31 mouse cellular contexts compared by ENCODE assay signal in the genomic region with DNA sequence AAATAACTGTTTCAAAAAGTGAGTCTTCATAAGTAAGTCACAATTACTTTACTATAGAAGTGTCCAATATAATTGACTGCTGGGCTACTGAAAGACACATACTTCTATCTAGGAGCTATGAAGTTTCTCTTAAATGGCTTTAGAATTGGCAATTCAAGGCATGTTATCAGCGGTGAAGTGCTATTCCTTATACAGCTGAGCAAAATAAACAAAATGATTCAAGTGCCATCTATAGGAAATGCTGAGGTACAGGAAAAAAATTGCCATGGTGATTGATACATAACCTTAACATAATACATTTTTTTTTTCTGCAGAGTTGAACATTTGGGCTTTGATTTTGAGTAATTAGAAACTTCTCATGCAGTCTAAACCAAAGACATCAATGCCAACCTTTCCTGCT. TPM values are rescaled to one million over a fixed set of nuclear protein-coding genes. Genes with fewer than 3 reads are reported as not detected.
DNase-seq lines count a peak whose midpoint lies in the region; ATAC-seq and TF ChIP-seq lines count a peak whose summit lies in the region.
"Had no signal": no experiment of that assay in that cellular context is flagged by ENCODE, and none has a peak within 500 bp of the region (broad histone marks: within the 10 kb centered on the region; RNA-seq: fewer than 3 reads in every experiment).

No protein-coding gene starts in this region.

- H3K4me1 ChIP-seq in hindbrain, embryonic 14.5 days (replicated peaks; ENCODE audit: control insufficient read depth, insufficient read depth, low read length): no peaks in the 10 kb centered on the region
- H3K4me1 ChIP-seq in hindbrain, embryonic 10.5 days (replicated peaks): no peaks in the 10 kb centered on the region
- H3K4me1 ChIP-seq in midbrain, embryonic 15.5 days: no peaks in the 10 kb centered on the region
- no peaks in the 10 kb centered on the region for H3K4me1 ChIP-seq in midbrain, embryonic 13.5 days (replicated peaks)
- H3K4me1 ChIP-seq in MEL (ENCODE audit: control insufficient read depth in 1 of 2, insufficient read depth in 2 of 2, low read length in 2 of 2): no peaks in the 10 kb centered on the region
- no peaks in the 10 kb centered on the region for H3K4me1 ChIP-seq in midbrain, postnatal 0 days (ENCODE audit: insufficient read depth, low read length)
- H3K4me1 ChIP-seq: kidney, embryonic 15.5 days had no signal

- 58% methylated on average over 1 of the region's 1 CpGs for WGBS in hindbrain, embryonic 14.5 days
- WGBS in hindbrain, embryonic 10.5 days: 87% methylated on average over 1 of the region's 1 CpGs
- 46% methylated on average over 1 of the region's 1 CpGs for WGBS in midbrain, embryonic 15.5 days
- 69% methylated on average over 1 of the region's 1 CpGs for WGBS in midbrain, embryonic 13.5 days
- 52% methylated on average over 1 of the region's 1 CpGs for WGBS in midbrain, postnatal 0 days

- TF ChIP-seq CTCF in MEL (IDR thresholded peaks at IDR 0.05 in 2 of 3, conservative IDR thresholded peaks at IDR 0.05 in 1 of 3; ENCODE audit: control insufficient read depth in 1 of 3, insufficient read depth in 1 of 3, low read depth in 2 of 3, low read length in 3 of 3, poor library complexity in 1 of 3, severe bottlenecking in 1 of 3): no peak; a peak in 1 of 6 replicates
- TF ChIP-seq CTCF in midbrain, postnatal 0 days (IDR thresholded peaks at IDR 0.05): peak; percentile 62

- H3K4me3 ChIP-seq in hindbrain, embryonic 14.5 days (replicated peaks; ENCODE audit: low read length): no peak overlapping the region
- no peak overlapping the region for H3K4me3 ChIP-seq in hindbrain, embryonic 10.5 days
- no peak overlapping the region for H3K4me3 ChIP-seq in midbrain, embryonic 15.5 days
- no peak overlapping the region for H3K4me3 ChIP-seq in midbrain, embryonic 13.5 days (replicated peaks)
- H3K4me3 ChIP-seq in MEL (ENCODE audit: control insufficient read depth in 1 of 2, insufficient read depth in 1 of 2, low read depth in 2 of 2, low read length in 2 of 2): no peak overlapping the region
- no peak overlapping the region for H3K4me3 ChIP-seq in midbrain, postnatal 0 days (ENCODE audit: low read depth, low read length)
- H3K4me3 ChIP-seq: heart, embryonic 13.5 days; kidney, embryonic 15.5 days had no signal

- peak; percentile 42 for DNase-seq in hindbrain, embryonic 14.5 days (ENCODE audit: low spot score)
- DNase-seq in hindbrain, embryonic 10.5 days (ENCODE audit: low spot score): no peak
- no peak for DNase-seq in MEL (ENCODE audit: low read depth, low spot score)
- peak; percentile 50 for DNase-seq in midbrain, postnatal 0 days (ENCODE audit: low spot score)
- DNase-seq in adrenal gland, adult 18-20 months (ENCODE audit: low spot score in 2 of 2): no peak
- DNase-seq: adrenal gland, adult 2 months; adrenal gland, postnatal 36 days; cerebellum, adult 8-10 months; cerebellum, postnatal 36 days; gastrocnemius, postnatal 10 days; heart, postnatal 10 days; kidney, adult 11 months; kidney, postnatal 25 days; liver; lung, adult 2 months; lung, postnatal 10 days; right cerebral cortex, adult 18-20 months; right cerebral cortex, postnatal 4 days; thymus, adult 2 months; thymus, postnatal 36 days had no signal

- H3K9me3 ChIP-seq in hindbrain, embryonic 14.5 days (ENCODE audit: control insufficient read depth, low read length): no peaks in the 10 kb centered on the region
- H3K9me3 ChIP-seq in hindbrain, embryonic 10.5 days: no peaks in the 10 kb centered on the region
- no peaks in the 10 kb centered on the region for H3K9me3 ChIP-seq in midbrain, embryonic 15.5 days
- H3K9me3 ChIP-seq in midbrain, embryonic 13.5 days: no peaks in the 10 kb centered on the region
- H3K9me3 ChIP-seq in MEL (replicated peaks; ENCODE audit: insufficient read depth, low read length): no peaks in the 10 kb centered on the region
- no peaks in the 10 kb centered on the region for H3K9me3 ChIP-seq in midbrain, postnatal 0 days (ENCODE audit: low read length)
- H3K9me3 ChIP-seq: G1E; heart, embryonic 13.5 days; kidney, embryonic 15.5 days had no signal

- peak; percentile 21 for TF ChIP-seq RAD21 in MEL (IDR thresholded peaks at IDR 0.05; ENCODE audit: low read depth, low read length)

- H3K27me3 ChIP-seq in hindbrain, embryonic 14.5 days (ENCODE audit: control insufficient read depth, insufficient read depth, low read length): no peaks in the 10 kb centered on the region
- no peaks in the 10 kb centered on the region for H3K27me3 ChIP-seq in hindbrain, embryonic 10.5 days (ENCODE audit: insufficient read depth, poor library complexity, severe bottlenecking)
- H3K27me3 ChIP-seq in midbrain, embryonic 15.5 days (replicated peaks): no peaks in the 10 kb centered on the region
- H3K27me3 ChIP-seq in midbrain, embryonic 13.5 days: no peaks in the 10 kb centered on the region
- H3K27me3 ChIP-seq in MEL (ENCODE audit: control insufficient read depth in 1 of 2, insufficient read depth in 2 of 2, low read length in 2 of 2): no peaks in the 10 kb centered on the region
- no peaks in the 10 kb centered on the region for H3K27me3 ChIP-seq in midbrain, postnatal 0 days (ENCODE audit: insufficient read depth, low read length)
- H3K27me3 ChIP-seq: heart, embryonic 13.5 days; kidney, embryonic 15.5 days; Patski had no signal

- no peak for TF ChIP-seq EP300 in MEL (IDR thresholded peaks at IDR 0.05; ENCODE audit: low read depth in 1 of 2, low read length in 2 of 2)

- H3K27ac ChIP-seq in hindbrain, embryonic 14.5 days: no peak overlapping the region
- no peak overlapping the region for H3K27ac ChIP-seq in hindbrain, embryonic 10.5 days
- no peak overlapping the region for H3K27ac ChIP-seq in midbrain, embryonic 15.5 days
- H3K27ac ChIP-seq in midbrain, embryonic 13.5 days: no peak overlapping the region
- H3K27ac ChIP-seq in MEL (ENCODE audit: control insufficient read depth, low read depth, low read length): no peak overlapping the region
- H3K27ac ChIP-seq in midbrain, postnatal 0 days (ENCODE audit: low read depth, low read length): no peak overlapping the region
- H3K27ac ChIP-seq: heart, embryonic 13.5 days; kidney, embryonic 15.5 days; liver, embryonic 14.5 days; macrophage had no signal

- no peak for TF ChIP-seq POLR2A in MEL (IDR thresholded peaks at IDR 0.05; ENCODE audit: control insufficient read depth in 1 of 2, insufficient read depth in 1 of 2, low read depth in 1 of 2, low read length in 2 of 2, poor library complexity in 1 of 2)

- H3K9ac ChIP-seq in hindbrain, embryonic 14.5 days: no peak overlapping the region
- H3K9ac ChIP-seq in midbrain, embryonic 15.5 days: no peak overlapping the region
- H3K9ac ChIP-seq in midbrain, embryonic 13.5 days (replicated peaks): no peak overlapping the region
- no peak overlapping the region for H3K9ac ChIP-seq in MEL (ENCODE audit: control insufficient read depth, low read depth, low read length, poor library complexity, severe bottlenecking)
- no peak overlapping the region for H3K9ac ChIP-seq in midbrain, postnatal 0 days (replicated peaks; ENCODE audit: low read length, poor library complexity, severe bottlenecking)
- H3K9ac ChIP-seq: heart, embryonic 13.5 days; kidney, embryonic 15.5 days; liver, embryonic 14.5 days had no signal

- ATAC-seq in hindbrain, embryonic 14.5 days (ENCODE audit: low FRiP score): no peak
- ATAC-seq in midbrain, embryonic 15.5 days (replicated peaks): peak; percentile 58; the same call in 1 of the 2 replicates
- ATAC-seq in midbrain, embryonic 13.5 days: no peak
- ATAC-seq in midbrain, postnatal 0 days (ENCODE audit: low FRiP score): no peak
- no peak for ATAC-seq in megakaryocyte progenitor cell, adult 5-6 weeks (replicated peaks; ENCODE audit: poor library complexity)
- ATAC-seq: forebrain, embryonic 16.5 days; Patski had no signal

- no peak overlapping the region for H3K4me2 ChIP-seq in hindbrain, embryonic 14.5 days (replicated peaks)
- no peak overlapping the region for H3K4me2 ChIP-seq in midbrain, embryonic 15.5 days
- no peak overlapping the region for H3K4me2 ChIP-seq in midbrain, embryonic 13.5 days (replicated peaks)
- no peak overlapping the region for H3K4me2 ChIP-seq in midbrain, postnatal 0 days (ENCODE audit: low read depth, low read length, poor library complexity, severe bottlenecking)
- H3K4me2 ChIP-seq: heart, embryonic 13.5 days; kidney, embryonic 15.5 days had no signal

- H3K36me3 ChIP-seq in hindbrain, embryonic 14.5 days (replicated peaks; ENCODE audit: control insufficient read depth, insufficient read depth): no peaks in the 10 kb centered on the region
- no peaks in the 10 kb centered on the region for H3K36me3 ChIP-seq in hindbrain, embryonic 10.5 days
- H3K36me3 ChIP-seq in midbrain, embryonic 15.5 days (replicated peaks): no peaks in the 10 kb centered on the region
- no peaks in the 10 kb centered on the region for H3K36me3 ChIP-seq in midbrain, embryonic 13.5 days
- no peaks in the 10 kb centered on the region for H3K36me3 ChIP-seq in MEL (ENCODE audit: control insufficient read depth in 1 of 2, insufficient read depth in 2 of 2, low read length in 2 of 2)
- H3K36me3 ChIP-seq in midbrain, postnatal 0 days (ENCODE audit: insufficient read depth, low read length): no peaks in the 10 kb centered on the region
- H3K36me3 ChIP-seq: G1E; heart, embryonic 13.5 days; kidney, embryonic 15.5 days had no signal

- no peaks in the 10 kb centered on the region for H3K79me2 ChIP-seq in MEL (ENCODE audit: control insufficient read depth, insufficient read depth, low read length, poor library complexity)

TF ChIP-seq in MEL, 35 proteins besides CTCF, POLR2A, EP300 and RAD21 (continues in another document):
- TF ChIP-seq MEF2A (IDR thresholded peaks at IDR 0.05; ENCODE audit: extremely low read depth, insufficient replicate concordance, low read depth, low read length, poor library complexity, severe bottlenecking) (no peak), MAX (IDR thresholded peaks at IDR 0.05; ENCODE audit: low read length) (no peak), ZKSCAN1 (IDR thresholded peaks at IDR 0.05; ENCODE audit: low read depth, low read length) (no peak), TBP (IDR thresholded peaks at IDR 0.05; ENCODE audit: low read depth, low read length) (no peak), CHD1 (IDR thresholded peaks at IDR 0.05; ENCODE audit: low read depth, low read length) (no peak)

RNA-seq across cellular contexts. Expression of a gene that starts 40.2 kb away (rescaled TPM):
- polyA plus RNA-seq in hindbrain, embryonic 14.5 days (2014; fragmentation: Nextera tagmentation; extraction: Ambion mirVana): 0.48 and 0.62 TPM in 2 replicates
- polyA plus RNA-seq in hindbrain, embryonic 10.5 days (2016; fragmentation: Nextera tagmentation; extraction: Ambion mirVana): 16.9 and 22.7 TPM in 2 replicates
- polyA plus RNA-seq in midbrain, embryonic 15.5 days (2015; fragmentation: Nextera tagmentation; extraction: Ambion mirVana): 0.56 and 0.62 TPM in 2 replicates
- polyA plus RNA-seq in midbrain, embryonic 13.5 days (2015; fragmentation: Nextera tagmentation; extraction: Ambion mirVana): 0.75 and 0.86 TPM in 2 replicates
- total RNA-seq in MEL (2012; rRNA removed): not detected in 2 replicates
- polyA plus RNA-seq in MEL (2012; ENCODE audit: insufficient read depth in 1 of 2, insufficient read length in 2 of 2, low read depth in 1 of 2, low replicate concordance in 2 of 2, missing spikeins in 1 of 2): not detected
- total RNA-seq in midbrain, postnatal 0 days (2014; rRNA removed): 1.2 and 2.3 TPM in 2 replicates
- 1.1 and 1.6 TPM in 2 replicates for polyA plus RNA-seq in midbrain, postnatal 0 days (2015; fragmentation: Nextera tagmentation; extraction: Ambion mirVana)
- 1 to 10 TPM; 1.4 to 2.1 TPM for total RNA-seq in adrenal gland, adult 18-20 months (2021)
- total RNA-seq in megakaryocyte progenitor cell, adult 5-6 weeks (2015): not detected in 2 replicates
- not detected in 2 replicates for total RNA-seq in megakaryocyte progenitor cell, adult 5-6 weeks (2017)
- polyA plus RNA-seq: G1E; macrophage; Patski; spleen, adult 2 months had no signal

Comparison
In these comparisons a context has a peak if more than half of its experiments do, and no peak if none do; other contexts are left out.
1. DNase-seq: peak in hindbrain, embryonic 14.5 days (single experiment) and midbrain, postnatal 0 days (single experiment); none in hindbrain, embryonic 10.5 days (single experiment), MEL (single experiment) and adrenal gland, adult 18-20 months (0 of 2).